Mouse (Mus musculus) limb, embryonic 14.5 days (tissue): Measurements from ENCODE around the gene Tppp3. TPM values are rescaled to one million over a fixed set of nuclear protein-coding genes. Genes with fewer than 3 reads are reported as not detected.

Experiments used
- ATAC-seq: fragments of 200-750 bp; cut with Nextera tagmentation; 2 replicates; pipeline ENCODE4 v1.8.0; 2017; ENCODE audit warnings: low read depth, moderate number of reproducible peaks, moderate TSS enrichment; ENCODE audit not compliant: low FRiP score
- DNase-seq: peaks from one replicate; pipeline ENCODE4 v3.0.0-alpha.2; 2015; ENCODE audit warnings: low spot score
- H3K27ac ChIP-seq: fragments of 300-500 bp; sonication (generic); replicated peaks from 2 replicates; pipeline ENCODE4 v1.5.1; 2014; ENCODE audit warnings: low read depth, mild to moderate bottlenecking, low read length, moderate library complexity, mixed read lengths
- H3K27me3 ChIP-seq: fragments of 300-500 bp; sonication (generic); 2 replicates; pipeline ENCODE4 v1.6.1; 2014; ENCODE audit warnings: low read length, mixed read lengths; ENCODE audit not compliant: control insufficient read depth, insufficient read depth
- H3K36me3 ChIP-seq: fragments of 300-500 bp; sonication (generic); 2 replicates; pipeline ENCODE4 v1.6.1; 2014; ENCODE audit warnings: mild to moderate bottlenecking, low read length, moderate library complexity, mixed read lengths; ENCODE audit not compliant: control insufficient read depth, insufficient read depth
- H3K4me1 ChIP-seq: fragments of 300-500 bp; sonication (generic); 2 replicates; pipeline ENCODE4 v1.6.1; 2014; ENCODE audit warnings: antibody characterized with exemption, low read length, mixed read lengths; ENCODE audit not compliant: control insufficient read depth, insufficient read depth
- H3K4me2 ChIP-seq: fragments of 300-500 bp; sonication (generic); replicated peaks from 2 replicates; pipeline ENCODE4 v1.6.1; 2014; ENCODE audit warnings: low read depth, mild to moderate bottlenecking, low read length, moderate library complexity; ENCODE audit not compliant: severe bottlenecking
- H3K4me3 ChIP-seq: fragments of 300-500 bp; sonication (generic); replicated peaks from 2 replicates; pipeline ENCODE4 v1.5.1; 2014; ENCODE audit warnings: low read length
- H3K9ac ChIP-seq: fragments of 300-500 bp; sonication (generic); 2 replicates; pipeline ENCODE4 v1.6.1; 2014; ENCODE audit warnings: mild to moderate bottlenecking, low read depth, low read length, moderate library complexity; ENCODE audit not compliant: severe bottlenecking
- H3K9me3 ChIP-seq: fragments of 300-500 bp; sonication (generic); 2 replicates; pipeline ENCODE4 v1.6.1; 2016; ENCODE audit warnings: low read length; ENCODE audit not compliant: control insufficient read depth
- POLR2A ChIP-seq: fragments of 200-500 bp; IDR thresholded peaks from 2 replicates; pipeline ENCODE4 v1.8.0; 2012; ENCODE audit warnings: inconsistent platforms, mild to moderate bottlenecking, moderate library complexity, borderline replicate concordance; ENCODE audit not compliant: insufficient read depth, insufficient read length; ENCODE audit errors: extremely low read depth
- WGBS: fragments of 180-500 bp; shearing (Covaris S2); extraction: QIAGEN DNeasy Blood & Tissue Kit; methylation state at CpG from one replicate; pipeline ENCODE4 v1.1.7; 2014; 5-methylcytosine and 5-hydroxymethylcytosine counted together
- polyA plus RNA-seq, 2 experiments: library from polyadenylated mRNA; depleted of rRNA in 1 of 2; stranded (reverse) in 1 of 2; unstranded in 1 of 2; fragments of >200 nt; fragmentation: Nextera tagmentation in 1 of 2; extraction: Ambion mirVana in 1 of 2; gene quantifications; 2 replicates each; pipeline versions ENCODE4 v1.2.1 to v1.2.3; 2012 to 2014

The Tppp3 gene
- polyA plus RNA-seq, 2 experiments, result 130 to 164 TPM

DNA sequence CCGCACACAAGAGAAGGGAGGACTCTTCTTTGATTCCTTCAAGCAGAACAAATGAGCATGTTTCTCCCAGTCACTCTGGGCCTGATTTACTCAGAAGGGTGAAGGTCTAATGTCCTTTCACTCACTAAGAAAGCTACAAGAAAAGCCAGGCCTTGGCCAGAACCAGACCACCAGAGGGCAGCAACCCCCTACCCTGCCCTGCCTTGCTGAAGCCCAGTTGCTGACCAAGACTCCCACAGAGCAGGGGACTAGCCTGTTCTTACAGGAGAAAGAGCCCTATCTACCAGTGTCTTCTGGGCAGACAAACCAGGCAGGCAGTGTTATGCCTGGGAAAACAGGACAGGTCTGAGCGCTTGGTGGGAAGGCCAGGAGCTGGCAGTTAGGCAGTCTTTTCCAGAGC, 13.1 kb upstream of the Tppp3 start:
- no peak overlapping the region for H3K4me2 ChIP-seq
- no peaks in the 10 kb centered on the region for H3K27me3 ChIP-seq
- WGBS, result 34% methylated on average over 2 of the region's 2 CpGs
- peaks cover 18% of the 10 kb centered on the region for H3K4me1 ChIP-seq
- H3K36me3 ChIP-seq, result peaks cover 25% of the 10 kb centered on the region
- ATAC-seq, result peak; percentile 46; the same call in 1 of the 2 replicates
- H3K27ac ChIP-seq, result peak overlapping the region; percentile 58; the same call in 1 of the 2 replicates
- H3K4me3 ChIP-seq, result no peak overlapping the region
- TF ChIP-seq POLR2A, result no peak
- H3K9me3 ChIP-seq, result no peaks in the 10 kb centered on the region
- DNase-seq, result peak; percentile 77
- no peak overlapping the region for H3K9ac ChIP-seq

DNA sequence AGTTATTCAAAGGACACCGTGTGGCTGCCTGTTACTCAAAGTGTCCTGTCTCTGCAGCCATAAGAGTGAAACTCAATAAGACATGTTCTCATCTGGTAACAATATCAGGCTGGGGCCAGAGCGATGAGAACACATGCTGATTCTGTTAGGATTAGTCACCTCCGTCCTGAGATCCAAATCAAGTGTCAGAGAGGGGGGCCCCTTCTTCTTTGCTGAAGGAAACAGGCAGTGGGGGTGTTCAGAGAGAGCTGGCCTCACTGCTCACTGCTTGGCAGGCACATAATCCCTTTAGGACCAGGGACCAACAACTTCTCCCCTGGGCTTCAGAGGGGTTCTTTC, 12.7 kb upstream of the Tppp3 start:
- H3K4me1 ChIP-seq, result peaks cover 18% of the 10 kb centered on the region
- H3K4me2 ChIP-seq, result no peak overlapping the region
- 26% methylated on average over 3 of the region's 3 CpGs for WGBS
- no peaks in the 10 kb centered on the region for H3K27me3 ChIP-seq
- no peak overlapping the region for H3K9ac ChIP-seq
- H3K4me3 ChIP-seq, result no peak overlapping the region
- TF ChIP-seq POLR2A, result no peak
- H3K36me3 ChIP-seq, result peaks cover 27% of the 10 kb centered on the region
- H3K27ac ChIP-seq, result peak overlapping the region; percentile 58; the same call in 1 of the 2 replicates
- ATAC-seq (peak; percentile 49; the same call in 1 of the 2 replicates), DNase-seq (peak; percentile 63)
- H3K9me3 ChIP-seq, result no peaks in the 10 kb centered on the region

DNA sequence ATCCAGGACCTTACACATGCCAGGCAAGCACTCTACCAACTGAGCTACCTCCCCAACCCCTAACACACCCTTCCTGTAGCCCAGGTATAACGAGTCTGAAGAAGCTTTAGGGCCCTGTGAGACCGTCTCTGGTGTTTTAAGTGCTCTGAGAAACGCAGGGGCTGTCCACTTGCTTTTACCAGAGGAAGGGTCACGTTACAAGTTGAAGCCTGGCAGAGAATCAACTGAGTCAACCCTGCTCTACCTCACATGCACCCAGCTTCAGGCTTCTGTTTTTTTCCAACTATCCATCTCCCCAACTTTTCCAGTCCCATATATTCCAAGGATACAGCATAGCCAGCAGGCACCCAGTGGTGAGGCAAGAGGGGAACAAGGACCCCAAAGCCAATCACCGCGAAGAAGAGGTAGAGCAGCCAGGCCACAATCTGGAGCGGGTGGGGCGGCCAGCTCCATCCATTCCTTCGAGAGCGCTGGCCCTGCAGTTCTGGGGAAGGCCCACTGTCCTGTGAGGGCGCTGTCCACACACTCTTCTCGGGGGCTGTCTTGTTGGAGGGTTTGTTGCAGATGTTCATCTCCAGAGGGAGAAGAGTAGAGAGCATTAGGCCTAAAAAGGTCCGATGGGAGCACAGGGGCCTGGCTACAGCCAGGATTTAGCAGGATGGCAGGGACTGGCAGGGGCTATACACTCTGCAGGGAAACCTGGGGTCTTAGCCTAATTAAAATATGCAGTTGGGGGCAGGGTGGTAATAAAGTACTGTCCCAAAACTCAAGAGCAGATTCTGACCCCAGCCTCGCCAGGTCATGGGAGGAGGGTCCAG, 12.1 kb upstream of the Tppp3 start:
- Histone ChIP-seq H3K9ac (no peak overlapping the region), H3K27ac (0 out of 2 replicates have a peak overlapping the region, but pooled peaks have one; percentile 13), H3K4me1 (peaks cover 18% of the 10 kb centered on the region), H3K4me3 (no peak overlapping the region), H3K4me2 (no peak overlapping the region), H3K27me3 (no peaks in the 10 kb centered on the region), H3K9me3 (no peaks in the 10 kb centered on the region), H3K36me3 (peaks cover 33% of the 10 kb centered on the region)
- ATAC-seq (peak; percentile 71; the same call in 1 of the 2 replicates), DNase-seq (peak; percentile 35)
- TF ChIP-seq POLR2A, result no peak
- 29% methylated on average over 14 of the region's 14 CpGs for WGBS

DNA sequence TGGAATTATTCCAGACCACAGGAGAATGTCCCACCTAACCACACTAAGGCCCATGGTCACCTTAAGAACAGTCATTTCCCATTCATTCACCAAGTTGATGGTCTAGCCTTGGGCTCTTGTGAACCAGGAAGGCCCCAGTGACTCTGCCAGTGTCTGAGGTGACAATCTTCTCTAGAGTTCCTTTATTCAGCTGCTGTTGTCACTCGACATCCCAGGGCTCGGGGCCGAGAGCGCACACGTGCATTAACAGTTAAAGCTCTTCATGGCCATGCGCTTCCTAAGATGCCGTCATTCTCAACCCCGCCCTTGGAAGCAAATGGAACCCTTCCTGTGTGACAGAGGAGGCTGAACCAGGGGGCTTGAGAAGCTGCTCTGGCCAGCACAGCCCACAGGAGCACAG, 10.8 kb upstream of the Tppp3 start:
- TF ChIP-seq POLR2A, result no peak
- WGBS, result 85% methylated on average over 8 of the region's 8 CpGs
- Histone ChIP-seq H3K27me3 (no peaks in the 10 kb centered on the region), H3K4me1 (peaks cover 18% of the 10 kb centered on the region), H3K4me3 (no peak overlapping the region), H3K9ac (no peak overlapping the region), H3K9me3 (no peaks in the 10 kb centered on the region), H3K4me2 (no peak overlapping the region), H3K36me3 (peaks cover 40% of the 10 kb centered on the region), H3K27ac (no peak overlapping the region)
- ATAC-seq (no peak), DNase-seq (no peak)

DNA sequence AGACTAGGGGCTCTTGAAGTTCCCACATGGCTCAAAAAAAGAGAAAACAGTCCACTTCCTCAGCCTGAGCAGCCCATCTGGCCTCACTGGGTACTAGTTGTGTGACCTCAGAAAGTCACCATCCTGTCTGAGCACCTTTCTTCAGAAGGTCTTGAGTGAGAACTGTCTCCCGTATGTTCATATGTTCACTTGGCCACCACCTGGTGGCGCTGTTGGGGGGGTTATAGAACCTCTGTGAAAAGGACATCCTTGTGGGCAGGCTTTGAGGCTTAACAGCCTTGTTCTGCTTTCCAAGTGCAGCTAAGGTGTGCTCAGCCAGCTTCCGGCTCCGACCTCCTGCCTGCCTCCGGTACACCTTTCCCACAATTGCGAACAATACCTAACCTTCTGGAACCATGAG, 10.1 kb upstream of the Tppp3 start:
- Histone ChIP-seq H3K4me2 (no peak overlapping the region), H3K9me3 (no peaks in the 10 kb centered on the region), H3K4me3 (no peak overlapping the region), H3K9ac (no peak overlapping the region), H3K27ac (no peak overlapping the region), H3K4me1 (peaks cover 18% of the 10 kb centered on the region), H3K27me3 (no peaks in the 10 kb centered on the region), H3K36me3 (peaks cover 42% of the 10 kb centered on the region)
- WGBS, result 70% methylated on average over 6 of the region's 6 CpGs
- DNase-seq (no peak), ATAC-seq (no peak)
- TF ChIP-seq POLR2A, result no peak
